Mouse (Mus musculus): ENCODE results near the gene Pdgfc.
A peak's percentile ranks its signal among the peaks of the same experiment; 100 is the strongest.

Pdgfc gene

GRCm38 (mm10) chr3:81036151-81036553 is at the start of gene Pdgfc:
Gene Pdgfc (plus strand): TSS chr3:81036416.
- no peak for DNase-seq

- no peak for DNase-seq
These were observed 27.0 kb upstream of the Pdgfc start for GRCm38 (mm10) chr3:81009245-81009644.

DNA sequence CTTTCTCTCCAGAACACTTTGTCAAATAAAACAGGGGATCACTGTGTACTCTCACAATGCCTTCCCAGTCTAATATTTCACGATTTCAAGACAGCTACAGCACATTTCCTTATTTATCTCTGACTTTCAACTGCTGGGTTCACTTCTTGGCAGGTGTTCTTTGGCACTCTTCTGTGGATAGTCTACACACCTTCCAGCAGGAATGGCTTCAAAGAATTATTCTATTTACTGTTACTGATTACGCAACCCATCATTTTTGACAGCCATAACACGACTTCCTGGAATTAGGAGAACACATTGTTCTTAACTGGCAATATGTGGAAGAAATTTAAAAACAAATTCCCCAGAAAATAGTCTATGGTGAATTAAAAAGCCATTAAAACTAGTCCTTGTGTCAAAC is 26.3 kb upstream of the Pdgfc start:
- no peak for DNase-seq

- DNase-seq = no peak
These were observed 18.7 kb upstream of the Pdgfc start for GRCm38 (mm10) chr3:81017385-81018051.

GRCm38 (mm10) chr3:81020064-81020463 is 16.2 kb upstream of the Pdgfc start:
- no peak for DNase-seq

DNA sequence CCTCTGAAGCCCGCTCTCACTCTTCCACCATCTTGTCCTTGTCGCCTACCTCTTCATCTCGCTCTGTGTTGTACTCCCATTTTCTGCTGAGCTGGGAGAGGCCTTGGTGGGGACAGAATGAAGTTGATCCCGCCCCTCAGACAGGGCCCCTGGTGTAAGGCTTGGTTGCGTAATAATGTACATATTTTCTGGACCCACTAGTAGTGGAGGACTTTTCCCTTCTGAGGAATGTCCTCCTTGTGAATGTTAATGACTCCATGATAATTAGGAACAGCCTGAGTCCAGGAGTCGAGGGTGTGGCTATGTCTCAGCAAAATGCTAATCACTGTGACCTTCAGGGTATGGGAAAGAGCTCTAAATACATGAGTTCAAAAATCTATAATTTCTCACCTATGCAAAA is 14.4 kb upstream of the Pdgfc start:
- no peak for DNase-seq

DNA sequence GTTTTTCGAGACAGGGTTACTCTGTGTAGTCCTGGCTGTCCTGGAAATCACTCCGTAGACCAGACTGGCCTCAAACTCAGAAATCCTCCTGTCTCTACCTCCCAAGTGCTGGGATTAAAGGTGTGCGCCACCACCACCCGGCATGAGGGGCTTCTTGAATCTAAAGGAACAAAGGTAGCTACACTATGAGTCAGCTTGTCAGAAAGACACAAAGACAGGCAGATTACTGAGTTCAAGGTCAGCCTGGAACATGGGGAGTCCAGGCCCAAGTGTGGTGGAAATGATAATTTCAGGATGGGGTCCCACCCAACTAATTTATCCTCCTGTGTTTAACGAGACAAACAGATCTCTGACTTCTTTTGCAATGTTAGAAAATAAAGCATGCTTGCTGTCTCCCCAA is 13.9 kb upstream of the Pdgfc start:
- no peak for DNase-seq

DNA sequence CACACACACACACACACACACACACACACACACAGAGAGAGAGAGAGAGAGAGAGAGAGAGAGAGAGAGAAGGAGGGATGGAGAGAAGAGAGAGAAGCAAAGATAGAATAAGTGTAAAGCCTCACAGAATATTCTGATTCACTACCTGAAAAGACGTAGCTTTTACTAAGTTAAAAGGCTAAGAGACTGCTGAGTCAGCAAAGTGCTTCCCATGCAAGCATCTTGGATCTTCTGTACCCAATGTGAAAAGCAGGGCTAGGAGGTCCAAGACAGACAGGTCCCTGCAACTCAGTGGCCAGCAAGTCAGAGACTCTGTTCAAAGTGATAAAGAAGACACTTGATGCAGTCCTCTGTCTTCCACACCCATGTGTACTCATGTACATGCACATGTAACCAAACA is 13.4 kb upstream of the Pdgfc start:
- no peak for DNase-seq

DNA sequence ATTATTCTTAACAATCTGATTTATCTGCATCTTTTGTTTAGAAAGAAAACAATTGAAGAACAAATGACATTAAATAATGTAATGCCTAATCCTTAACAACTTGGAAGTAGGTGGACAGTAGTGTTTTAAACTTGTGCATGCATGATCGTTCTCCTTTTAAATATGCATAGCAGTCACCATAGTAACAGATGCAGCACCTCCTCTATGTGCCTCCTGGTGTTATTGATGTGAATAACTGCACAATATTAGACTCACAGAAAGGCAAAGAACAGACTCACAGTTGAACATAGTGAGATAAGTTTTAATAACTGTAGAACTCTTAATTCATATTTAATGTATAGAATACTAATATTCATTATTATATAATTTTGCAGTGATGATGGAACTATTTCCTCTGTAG is 12.6 kb upstream of the Pdgfc start:
- DNase-seq = no peak

GRCm38 (mm10) chr3:81025568-81026213 is 10.5 kb upstream of the Pdgfc start:
- no peak for DNase-seq

- no peak for DNase-seq
These were observed 7.9 kb upstream of the Pdgfc start for GRCm38 (mm10) chr3:81028361-81028760.

- no peak for DNase-seq
These were observed 6.9 kb upstream of the Pdgfc start for GRCm38 (mm10) chr3:81029321-81029720.

- DNase-seq = no peak
These were observed 6.3 kb upstream of the Pdgfc start for GRCm38 (mm10) chr3:81029909-81030308.

GRCm38 (mm10) chr3:81030311-81030710 is 5.9 kb upstream of the Pdgfc start:
- DNase-seq = no peak

DNA sequence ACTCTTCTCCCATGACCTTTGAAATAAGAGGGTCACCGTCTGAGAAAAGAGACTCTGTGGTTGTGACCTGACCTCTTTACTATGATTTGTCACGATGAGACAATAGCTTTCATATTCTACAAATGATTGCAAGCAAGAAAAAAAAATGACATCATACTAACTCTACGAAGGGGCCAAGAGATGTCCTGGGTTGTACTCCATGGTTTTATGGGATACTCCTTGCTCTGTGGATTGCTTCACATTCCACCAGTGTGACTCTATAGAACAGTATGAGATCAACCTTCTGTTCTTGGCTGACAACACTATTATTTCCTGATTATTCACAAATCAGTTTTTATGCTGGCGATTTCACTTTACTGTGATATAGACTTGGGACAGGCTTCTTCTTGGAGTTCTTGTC is 4.2 kb upstream of the Pdgfc start:
- DNase-seq = no peak

- no peak for DNase-seq
These were observed 1.7 kb upstream of the Pdgfc start for GRCm38 (mm10) chr3:81034336-81035102.

DNA sequence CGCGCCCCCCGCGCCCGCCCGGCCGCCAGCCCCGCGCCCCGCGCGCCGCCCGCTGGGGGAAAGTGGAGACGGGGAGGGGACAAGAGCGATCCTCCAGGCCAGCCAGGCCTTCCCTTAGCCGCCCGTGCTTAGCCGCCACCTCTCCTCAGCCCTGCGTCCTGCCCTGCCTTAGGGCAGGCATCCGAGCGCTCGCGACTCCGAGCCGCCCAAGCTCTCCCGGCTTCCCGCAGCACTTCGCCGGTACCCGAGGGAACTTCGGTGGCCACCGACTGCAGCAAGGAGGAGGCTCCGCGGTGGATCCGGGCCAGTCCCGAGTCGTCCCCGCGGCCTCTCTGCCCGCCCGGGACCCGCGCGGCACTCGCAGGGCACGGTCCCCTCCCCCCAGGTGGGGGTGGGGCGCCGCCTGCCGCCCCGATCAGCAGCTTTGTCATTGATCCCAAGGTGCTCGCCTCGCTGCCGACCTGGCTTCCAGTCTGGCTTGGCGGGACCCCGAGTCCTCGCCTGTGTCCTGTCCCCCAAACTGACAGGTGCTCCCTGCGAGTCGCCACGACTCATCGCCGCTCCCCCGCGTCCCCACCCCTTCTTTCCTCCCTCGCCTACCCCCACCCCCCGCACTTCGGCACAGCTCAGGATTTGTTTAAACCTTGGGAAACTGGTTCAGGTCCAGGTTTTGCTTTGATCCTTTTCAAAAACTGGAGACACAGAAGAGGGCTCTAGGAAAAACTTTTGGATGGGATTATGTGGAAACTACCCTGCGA is 517 bp downstream of the Pdgfc start:
- peak; percentile 51 to 52 for DNase-seq

DNA sequence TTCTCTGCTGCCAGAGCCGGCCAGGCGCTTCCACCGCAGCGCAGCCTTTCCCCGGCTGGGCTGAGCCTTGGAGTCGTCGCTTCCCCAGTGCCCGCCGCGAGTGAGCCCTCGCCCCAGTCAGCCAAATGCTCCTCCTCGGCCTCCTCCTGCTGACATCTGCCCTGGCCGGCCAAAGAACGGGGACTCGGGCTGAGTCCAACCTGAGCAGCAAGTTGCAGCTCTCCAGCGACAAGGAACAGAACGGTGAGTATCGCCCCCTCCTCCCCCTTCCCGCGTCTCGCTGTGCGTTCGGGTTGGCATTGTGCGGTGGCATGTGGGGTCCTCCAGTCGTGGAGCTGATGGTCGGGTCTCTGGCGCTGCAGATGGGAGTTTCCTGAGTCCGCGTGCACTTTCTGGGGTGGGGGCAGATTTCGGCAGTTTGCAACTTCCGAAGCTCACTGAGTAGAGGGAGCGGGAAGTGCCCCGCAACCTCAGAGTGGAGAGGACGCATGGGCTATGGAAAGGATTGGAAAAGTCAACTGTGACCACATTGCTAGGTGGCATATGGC is 1.2 kb downstream of the Pdgfc start:
- DNase-seq = peak; percentile 22 to 26

- peak in 1 of 2 experiments; percentile 2 for DNase-seq
These were observed 3.0 kb downstream of the Pdgfc start for GRCm38 (mm10) chr3:81039131-81039653.

DNA sequence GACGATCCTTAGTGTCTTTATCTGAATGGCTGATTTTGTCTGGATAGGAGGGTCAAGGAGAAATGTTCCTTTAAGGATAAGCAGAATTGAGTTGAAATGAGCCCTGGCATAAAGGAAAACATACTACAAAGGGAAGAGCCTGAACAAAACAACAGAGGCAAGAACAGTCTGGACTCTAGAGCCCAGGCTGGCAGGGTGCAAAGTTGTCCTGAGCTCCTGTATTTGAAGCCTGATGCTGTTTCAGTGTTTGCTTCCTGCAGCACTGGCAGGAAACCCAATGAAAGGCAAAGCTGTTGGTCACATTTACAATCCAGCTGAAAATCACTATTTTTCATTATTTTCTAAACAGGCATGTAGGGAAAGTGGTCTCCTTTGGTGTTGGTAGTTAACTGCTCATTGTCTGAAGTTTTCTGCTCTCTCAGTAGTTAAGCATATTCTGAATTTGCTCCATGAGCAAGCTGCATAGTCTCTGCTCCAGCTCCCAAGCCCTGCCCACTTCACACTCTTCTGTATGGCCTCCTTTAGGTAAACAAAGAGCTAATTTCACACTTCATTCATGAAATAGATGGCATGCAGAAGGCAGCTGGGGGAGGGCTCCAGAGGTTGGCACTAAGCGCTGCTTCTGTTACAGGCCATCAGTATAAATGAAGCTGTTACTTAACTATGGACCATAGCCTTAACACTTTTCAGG is 8.6 kb downstream of the Pdgfc start:
- no peak for DNase-seq

GRCm38 (mm10) chr3:81045344-81046050 is 9.3 kb downstream of the Pdgfc start:
- no peak for DNase-seq

Measured in thymus, postnatal 36 days (tissue).